Mouse (Mus musculus) brain, embryonic 14.5 days (tissue): Measurements from ENCODE around the gene Clstn2.

Experiments used
- CTCF ChIP-seq: fragments of 200-500 bp; IDR thresholded peaks from 2 replicates; pipeline ENCODE4 v1.5.1; 2012; ENCODE audit warnings: inconsistent platforms, mild to moderate bottlenecking, moderate library complexity, borderline replicate concordance; ENCODE audit not compliant: insufficient read depth, insufficient read length; ENCODE audit errors: extremely low read depth
- POLR2A ChIP-seq: fragments of 200-500 bp; IDR thresholded peaks from 2 replicates; pipeline ENCODE4 v1.6.1; 2012; ENCODE audit warnings: mild to moderate bottlenecking, inconsistent platforms, borderline replicate concordance; ENCODE audit not compliant: poor library complexity, insufficient read depth, insufficient read length, severe bottlenecking; ENCODE audit errors: extremely low read depth

DNA sequence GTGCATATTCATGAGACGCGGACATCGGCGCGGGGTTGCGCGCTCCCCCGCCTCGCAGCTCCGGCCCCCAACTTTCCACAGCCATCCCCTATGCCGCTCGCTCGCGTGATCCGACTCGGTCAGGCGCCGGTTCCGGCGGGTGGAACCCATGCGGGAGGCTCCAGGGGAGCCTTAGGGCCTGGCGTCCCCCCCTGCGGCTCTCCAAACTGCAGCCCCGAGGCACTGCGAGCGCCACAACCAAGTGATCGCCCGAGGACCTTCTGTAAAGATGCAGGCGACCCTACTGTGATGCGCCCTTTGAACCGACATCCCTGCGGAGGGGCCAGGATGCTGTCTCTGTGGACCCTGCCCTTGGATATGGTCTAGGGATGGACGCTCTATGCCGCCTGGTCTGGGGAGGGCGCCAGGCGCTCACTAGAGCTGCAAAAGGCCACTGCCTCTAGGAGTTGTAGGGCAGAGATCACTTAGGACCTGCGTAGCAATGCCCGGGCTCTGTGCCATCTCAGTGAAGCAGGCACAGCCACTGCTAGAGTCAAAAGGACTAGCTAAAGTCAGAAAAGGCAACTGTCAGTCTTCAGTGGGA, 383 bp upstream of the Clstn2 start:
- TF ChIP-seq CTCF (no peak), POLR2A (no peak)
